Mouse (Mus musculus): Measurements from ENCODE around the gene Nr6a1.

Gene Nr6a1

DNA sequence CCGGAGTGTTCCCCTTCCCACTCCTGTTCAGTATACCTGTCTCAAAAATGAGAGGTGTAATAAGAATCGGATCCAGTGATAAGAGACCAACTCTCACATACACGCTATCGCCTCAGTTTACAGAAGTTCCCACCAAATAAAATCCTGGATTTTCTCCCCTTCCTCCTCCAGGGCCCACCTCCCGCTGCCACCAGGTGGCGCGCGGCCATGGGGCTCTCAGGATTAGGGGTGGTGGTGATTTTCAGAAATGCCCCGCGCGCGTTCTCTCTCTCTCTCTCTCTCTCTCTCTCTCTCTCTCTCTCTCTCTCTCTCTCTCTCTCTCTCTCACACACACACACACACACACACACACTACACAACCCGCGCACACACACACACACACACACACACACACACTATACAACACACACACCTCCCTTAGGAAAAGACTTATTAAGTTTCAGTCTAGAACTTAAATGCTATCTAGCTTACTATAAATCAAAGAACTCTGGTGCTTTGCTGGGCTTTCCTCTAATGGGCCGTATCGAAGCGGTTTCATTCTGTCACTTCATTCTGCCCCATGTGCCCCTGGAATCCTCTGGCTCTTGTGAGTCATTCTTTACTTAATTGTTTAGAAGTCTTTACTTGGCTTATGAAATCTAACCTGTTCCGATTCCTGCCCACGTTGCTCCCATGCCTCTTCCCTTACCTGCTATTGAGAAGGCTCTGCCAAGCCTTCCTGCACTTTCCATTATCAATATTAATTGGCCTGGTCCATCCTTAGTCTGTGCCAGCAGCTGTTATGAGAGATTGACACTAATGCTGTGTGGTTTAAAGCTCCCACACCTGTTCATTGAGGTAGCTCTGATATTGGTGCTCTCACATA, at the start of gene Nr6a1:
Nr6a1 (minus strand) TSS at position 574 of the 865 bp plus-strand sequence.
- no peak for DNase-seq (ENCODE audit: low spot score)

DNA sequence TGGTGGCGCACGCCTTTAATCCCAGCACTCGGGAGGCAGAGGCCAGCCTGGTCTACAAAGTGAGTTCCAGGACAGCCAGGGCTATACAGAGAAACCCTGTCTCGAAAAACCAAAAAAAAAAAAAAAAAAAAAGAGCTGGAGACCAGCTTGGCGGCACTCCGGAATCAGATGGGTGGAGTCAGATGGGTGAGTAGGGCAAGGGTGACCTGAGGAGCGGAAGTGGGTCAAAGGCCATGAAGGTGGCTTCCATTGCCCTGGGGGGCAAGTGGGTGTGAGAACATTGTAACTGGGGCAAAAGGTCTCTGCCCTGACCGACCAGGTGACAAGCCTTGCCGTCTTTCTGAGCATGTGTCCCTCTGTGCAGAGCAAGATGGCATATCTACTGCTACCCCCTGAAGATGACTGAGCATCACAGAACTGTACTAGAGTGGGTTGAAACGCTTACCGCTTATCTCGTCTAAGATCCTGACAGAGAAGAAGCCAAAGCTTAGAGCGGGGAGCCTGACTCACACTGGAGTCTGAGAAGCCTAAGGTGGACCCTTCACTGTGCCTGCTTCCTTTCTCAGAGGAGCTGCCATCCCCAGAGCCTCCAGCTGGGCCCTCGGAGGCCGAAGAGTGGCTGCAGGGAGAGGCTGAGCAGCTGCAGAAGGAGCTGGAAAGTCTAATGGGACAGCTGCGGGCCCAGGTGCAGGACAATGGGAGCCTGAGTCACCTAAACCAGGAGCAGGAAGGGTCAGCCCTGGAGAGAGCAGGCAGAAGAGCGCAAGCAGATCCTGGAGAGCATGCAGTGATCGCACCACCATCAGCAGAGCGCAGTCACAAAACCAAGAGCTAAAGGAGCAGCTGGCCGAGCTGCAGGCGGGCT, 48.7 kb upstream of the Nr6a1 start:
- no peak for DNase-seq (ENCODE audit: low spot score)

DNA sequence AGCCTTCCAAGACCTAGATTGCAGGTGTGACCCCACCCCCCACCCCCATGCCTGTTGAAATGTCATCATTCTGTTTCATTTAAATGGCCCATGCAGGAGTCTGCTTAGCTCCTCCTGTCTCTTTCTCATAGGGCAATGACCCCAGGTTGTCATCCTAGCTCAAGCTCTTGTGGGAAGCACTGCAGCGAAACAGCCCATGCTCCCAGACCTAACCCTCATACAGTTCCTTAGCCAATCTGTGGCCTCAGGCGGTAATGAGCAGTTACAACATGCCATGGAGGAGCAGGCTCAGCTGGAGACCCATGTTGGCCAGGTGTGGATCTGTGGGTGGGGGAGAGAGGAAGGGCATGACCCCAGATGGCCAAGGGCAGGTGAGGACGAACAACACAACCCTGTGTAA, 47.7 kb upstream of the Nr6a1 start:
- no peak for DNase-seq (ENCODE audit: low spot score)

DNA sequence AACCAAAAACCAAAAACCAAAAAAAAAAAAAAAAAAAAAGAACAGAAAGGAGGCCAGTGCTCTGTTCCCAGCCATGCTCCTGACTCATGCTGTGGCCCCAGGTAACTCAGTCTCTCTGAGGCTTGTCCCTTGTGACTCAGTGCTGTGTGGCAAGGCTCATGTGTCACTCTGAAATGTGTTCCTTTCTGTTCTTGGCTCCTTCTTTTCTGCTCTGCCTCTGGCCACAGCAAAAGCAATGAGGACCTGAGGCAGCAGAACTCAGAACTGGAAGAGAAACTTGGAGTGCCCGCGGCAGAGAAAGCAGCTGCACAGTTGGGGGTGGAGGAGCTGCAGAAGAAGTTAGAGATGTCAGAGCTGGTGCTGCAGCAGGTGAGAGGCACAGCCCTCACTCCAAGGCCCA, 46.7 kb upstream of the Nr6a1 start:
- DNase-seq (ENCODE audit: low spot score): no peak

DNA sequence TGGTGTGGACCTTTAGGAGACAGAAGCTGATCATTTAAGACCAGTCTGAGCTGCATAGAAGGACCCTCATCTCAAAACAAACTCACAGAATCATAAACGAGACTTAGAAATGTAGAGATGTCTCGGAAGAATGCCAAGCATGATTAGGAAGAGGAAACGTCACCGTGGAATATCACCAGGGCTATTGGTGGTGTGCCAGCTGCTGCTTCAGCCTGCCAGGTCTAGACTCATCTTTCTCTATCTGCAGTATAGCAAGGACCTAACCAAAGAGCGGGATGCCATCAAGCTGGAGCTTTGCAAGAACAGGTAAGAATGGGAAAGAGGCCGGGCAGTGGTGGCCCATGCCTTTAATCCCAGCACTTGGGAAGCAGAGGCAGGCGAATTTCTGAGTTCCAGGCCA, 46.2 kb upstream of the Nr6a1 start:
- DNase-seq (ENCODE audit: low spot score): no peak

DNA sequence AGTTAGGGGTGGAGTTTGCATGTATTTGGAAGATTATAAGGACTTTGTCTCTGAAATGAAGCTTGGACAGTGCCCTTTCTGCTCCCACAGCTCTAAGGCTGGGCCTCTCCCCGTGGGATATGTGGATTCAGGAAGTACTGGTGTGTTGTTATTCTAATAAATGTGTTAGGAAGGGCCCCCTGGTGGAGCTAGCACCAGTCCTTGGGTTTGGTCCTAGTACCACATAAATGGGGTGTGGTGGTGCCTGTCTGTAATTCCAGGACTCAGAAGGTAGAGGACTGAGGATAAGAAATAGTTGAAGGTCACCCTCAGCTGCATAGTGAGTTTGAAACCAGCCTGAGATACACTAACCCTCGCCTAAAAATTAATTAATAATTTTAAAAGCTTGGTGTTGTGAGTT, 45.7 kb upstream of the Nr6a1 start:
- DNase-seq (ENCODE audit: low spot score): no peak

DNA sequence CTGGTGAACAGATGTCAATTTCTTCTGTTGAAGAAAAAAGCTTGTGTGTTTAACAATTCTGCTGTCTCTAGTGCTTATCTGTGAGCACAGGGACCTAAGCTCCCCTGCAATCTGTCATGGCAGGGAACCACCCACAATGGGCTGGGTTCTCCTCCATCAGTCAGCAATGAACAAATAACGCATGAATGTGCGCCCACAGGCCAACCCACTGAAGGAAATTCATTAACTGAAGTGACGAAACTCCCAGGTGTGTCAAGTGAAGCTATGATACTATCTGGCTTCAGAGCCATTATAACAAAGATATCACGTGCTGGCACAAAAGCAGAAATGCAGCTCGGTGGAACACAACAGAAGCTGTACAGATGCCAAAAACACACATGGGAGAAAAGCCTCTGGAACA, 42.6 kb upstream of the Nr6a1 start:
- no peak for DNase-seq (ENCODE audit: low spot score)

DNA sequence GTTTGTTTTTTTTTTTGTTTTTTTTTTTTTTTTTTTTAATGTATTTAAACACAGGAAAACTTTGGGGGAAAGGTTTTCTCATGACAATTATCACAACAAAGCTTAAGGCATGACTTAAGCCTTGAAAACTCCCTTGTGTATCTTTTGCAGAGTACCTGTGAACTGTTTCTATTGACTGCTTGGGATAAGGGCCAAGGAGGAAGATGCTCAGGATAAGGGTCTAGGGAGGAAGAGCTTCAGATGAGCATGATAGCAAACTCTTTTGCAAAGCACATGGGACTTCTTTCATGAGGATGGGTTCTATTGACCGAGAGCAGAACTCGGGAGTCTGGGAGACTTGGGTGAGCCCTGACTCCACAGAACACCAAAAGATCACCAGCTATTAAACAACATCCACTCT, 42.2 kb upstream of the Nr6a1 start:
- no peak for DNase-seq (ENCODE audit: low spot score)

DNA sequence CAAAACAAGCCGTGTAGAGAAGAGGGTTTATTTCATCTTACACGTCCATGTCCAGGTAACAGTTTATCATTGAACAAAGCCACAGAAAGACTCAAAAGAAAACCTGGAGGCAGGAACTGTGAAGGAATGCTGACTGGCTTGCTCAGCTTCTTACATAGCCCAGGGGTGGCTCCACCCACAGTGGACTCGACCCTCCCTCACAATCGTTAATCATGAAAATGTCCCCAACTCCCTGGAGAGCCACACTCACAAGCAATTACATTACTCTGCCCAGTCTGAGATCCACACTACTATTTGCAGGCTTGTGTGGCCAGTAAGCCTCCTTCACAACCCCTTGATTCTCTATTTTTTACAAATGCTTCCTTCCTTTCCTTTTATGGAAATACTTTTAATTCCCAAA, 36.7 kb upstream of the Nr6a1 start:
- DNase-seq (ENCODE audit: low spot score): no peak

DNA sequence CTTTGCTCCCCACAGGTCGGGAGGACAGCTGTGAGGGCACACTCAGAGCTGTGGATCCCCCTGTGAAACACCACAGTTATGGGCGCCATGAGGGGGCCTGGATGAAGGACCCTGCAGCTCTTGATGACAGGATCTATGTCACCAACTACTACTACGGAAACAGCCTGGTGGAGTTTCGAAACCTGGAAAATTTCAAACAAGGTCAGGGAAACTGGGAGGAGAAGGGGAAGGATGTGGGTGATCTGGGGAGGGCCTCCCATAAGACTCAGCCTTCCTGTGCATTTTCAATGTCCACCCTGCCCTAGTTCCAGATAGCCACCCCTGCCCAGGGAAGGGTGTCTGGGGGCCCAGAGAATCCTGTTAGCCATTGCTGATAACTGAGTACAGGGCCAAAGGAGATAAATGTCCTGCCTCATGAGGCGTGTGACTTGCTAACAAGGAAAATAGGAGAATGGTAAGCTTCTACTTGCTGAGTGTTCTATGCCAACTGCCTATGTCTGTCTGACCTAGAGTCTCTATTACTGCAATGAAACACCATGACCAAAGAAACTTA, 30.3 kb upstream of the Nr6a1 start:
- no peak for DNase-seq (ENCODE audit: low spot score)

DNA sequence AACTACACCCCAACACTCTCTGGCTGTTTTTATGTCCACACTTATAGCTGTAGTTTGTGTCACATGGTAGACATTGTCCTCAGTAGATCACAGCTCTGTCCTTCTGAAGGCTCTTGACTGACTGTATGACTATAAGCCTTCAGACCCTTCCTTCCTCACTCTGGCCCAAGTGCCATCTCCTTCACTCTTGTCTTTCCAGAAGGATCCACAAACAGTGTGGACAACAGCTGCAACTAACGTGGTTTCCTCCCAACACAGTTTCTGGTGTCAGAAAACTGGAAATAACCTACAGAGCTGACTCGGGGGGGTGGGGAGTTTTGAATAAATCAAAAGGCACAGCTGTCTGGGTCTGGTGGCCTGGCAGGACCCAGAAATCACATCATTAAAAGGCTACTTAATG, 28.6 kb upstream of the Nr6a1 start:
- DNase-seq (ENCODE audit: low spot score): no peak

DNA sequence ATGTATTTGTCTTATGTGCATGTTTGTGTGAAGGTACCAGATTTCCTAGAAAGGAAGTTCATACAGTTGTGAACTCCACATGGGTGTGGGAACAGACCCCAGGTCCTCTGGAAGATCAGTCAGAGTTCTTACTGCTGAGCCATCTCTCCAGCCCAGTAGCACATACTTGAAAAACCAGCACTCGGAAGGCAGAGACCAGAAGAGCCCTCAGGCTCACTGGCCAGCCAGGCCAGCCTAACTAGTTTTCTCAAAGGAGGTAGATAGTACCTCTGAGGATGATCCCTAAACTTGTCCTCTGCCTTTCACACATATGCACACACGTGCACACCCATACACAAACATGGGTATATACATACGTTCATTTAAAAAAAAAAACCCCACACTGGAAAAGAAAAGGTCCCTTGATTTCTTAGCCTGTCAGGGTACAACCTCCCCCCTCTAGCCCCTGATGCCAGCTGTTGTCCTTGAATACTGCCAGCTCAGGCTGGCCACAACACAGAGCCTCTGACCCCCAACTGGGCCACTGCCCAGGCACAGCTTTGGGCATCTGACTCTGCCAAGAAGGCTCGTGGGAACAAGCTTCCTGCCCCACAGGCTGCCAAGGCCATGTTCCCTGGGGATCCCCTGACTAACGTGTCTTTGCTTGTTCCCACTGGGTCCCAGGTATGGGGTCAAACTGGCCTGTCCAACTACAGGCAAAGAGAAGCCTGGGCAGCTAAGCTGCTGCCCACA, 25.8 kb upstream of the Nr6a1 start:
- DNase-seq (ENCODE audit: low spot score): no peak

DNA sequence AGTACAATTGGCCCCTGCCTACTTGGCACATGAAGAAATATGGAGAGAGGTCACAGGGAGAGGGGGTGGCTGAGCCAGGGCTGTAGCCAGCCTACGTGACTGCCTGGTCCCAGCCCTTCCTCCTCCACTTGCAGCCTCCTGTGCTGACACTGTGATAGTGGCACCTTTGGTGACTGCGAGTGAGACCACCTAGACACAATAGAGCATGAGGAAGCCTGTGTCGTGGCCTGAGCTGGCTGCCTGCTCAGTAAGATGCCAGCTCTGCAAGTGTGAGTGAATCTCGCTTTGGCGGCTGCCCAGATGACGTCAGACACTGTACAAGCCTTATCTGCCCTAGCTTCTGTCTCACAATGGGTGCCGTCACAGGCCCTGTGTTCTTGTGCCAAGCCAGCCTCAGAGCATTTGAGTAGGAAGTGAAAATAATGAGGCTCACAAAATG, 22.8 kb upstream of the Nr6a1 start:
- DNase-seq (ENCODE audit: low spot score): peak; percentile 55

DNA sequence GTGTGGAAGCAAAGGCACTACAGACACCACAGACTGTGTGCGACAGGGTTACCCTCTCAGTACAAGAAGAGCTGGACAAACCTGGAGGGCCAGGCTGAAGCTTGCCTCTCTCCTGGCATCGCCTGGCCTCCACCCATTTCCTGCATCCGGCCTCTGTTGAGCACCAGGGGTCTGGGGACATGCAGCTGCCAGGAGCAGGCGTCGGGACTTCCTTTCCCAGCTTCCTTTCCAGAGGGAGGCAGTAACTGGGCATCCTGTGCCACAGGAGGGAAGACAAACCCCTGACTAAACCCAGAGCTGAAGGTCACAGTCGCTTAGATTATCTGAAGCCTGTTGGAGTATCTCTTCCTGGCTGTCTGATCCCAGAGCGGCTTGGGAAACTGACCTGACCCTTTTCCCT, 20.1 kb upstream of the Nr6a1 start:
- no peak for DNase-seq (ENCODE audit: low spot score)

DNA sequence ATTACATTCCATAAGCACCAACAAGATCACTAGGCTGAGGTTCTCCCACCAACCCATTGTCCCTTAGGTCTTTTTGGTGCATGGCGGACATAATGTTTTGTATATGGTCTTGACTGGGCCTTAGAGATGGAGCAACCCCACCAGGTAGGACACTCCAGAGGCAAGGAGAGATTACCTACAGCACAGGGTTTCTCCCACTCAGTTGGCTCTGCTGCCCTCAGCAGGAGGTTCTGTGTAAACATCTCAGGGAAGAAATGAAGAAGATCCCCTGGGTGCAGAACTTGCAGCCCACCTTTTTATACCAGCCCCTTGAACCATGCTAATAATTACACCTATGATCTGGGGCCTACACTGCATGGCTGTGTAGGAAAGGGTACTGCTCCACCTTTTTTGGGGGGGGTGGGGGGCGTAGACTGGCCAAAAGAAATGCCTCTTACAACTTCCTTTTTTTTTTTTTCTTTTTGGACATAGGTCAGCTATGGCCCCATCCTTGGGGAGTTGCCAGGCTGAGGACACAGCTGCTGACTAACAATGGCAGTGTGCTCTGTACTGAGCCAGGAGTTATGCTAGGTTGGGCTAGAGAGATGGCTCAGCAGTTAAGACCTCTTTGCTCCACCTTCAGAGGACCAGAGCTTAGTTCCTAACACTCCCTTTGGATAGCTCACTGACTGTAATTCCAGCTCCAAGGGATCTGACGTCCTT, 17.1 kb upstream of the Nr6a1 start:
- DNase-seq (ENCODE audit: low spot score): no peak

DNA sequence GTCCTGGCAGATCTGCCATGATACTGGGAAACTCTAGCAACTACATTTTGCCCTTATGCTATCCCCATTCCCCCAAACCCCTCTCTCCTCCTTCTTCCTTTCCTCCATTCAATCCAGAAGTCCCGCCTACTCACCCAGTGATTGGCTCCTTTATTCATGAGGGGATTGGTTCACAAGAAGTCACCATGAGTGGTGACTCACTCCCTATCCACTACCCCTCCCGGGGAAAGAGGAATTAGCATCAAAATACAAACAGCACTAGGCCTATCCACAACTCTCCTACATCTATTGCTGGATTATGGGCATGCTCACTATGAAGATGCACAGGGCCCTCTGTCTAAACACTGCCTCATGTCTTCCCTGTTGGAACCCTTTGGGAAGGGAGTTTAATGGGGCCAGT, 16.5 kb upstream of the Nr6a1 start:
- DNase-seq (ENCODE audit: low spot score): no peak

DNA sequence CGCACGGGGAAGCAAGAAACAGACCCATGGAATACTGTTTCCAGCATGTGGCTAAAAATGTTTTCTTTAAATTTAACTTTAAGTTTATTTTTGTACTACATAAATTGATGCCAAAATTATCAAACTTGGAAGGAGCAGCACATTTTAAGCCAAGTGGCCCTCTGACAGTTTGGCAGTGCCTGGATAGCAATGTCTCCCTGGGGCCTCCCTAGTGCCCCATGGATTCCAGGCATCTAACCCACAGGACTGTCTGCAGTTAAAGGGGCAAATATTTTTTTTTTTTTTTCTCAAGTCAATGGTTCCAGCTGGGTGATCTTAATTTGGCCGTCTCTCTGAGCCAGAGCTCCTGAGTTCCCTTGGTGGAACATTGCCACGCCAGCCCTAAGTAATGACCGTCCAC, 15.7 kb upstream of the Nr6a1 start:
- no peak for DNase-seq (ENCODE audit: low spot score)

DNA sequence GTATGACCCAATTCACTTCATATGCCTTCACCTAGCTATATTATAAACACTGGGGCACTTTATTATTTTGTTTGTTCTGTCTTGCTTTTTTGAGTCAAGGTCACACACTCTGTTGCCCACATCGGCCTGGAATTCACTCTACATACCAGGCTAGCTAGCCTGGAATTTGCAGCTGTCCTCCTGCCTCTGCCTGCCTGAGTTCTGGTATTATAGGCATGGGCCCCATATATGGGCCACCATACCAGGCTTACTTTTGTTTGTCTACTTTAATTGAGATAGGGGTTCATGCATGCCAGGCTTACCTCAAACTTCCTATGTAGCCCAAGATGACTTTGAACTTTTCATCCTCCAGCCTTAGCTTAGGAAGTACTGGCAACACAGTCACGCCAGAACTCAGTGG, 14.4 kb upstream of the Nr6a1 start:
- no peak for DNase-seq (ENCODE audit: low spot score)

DNA sequence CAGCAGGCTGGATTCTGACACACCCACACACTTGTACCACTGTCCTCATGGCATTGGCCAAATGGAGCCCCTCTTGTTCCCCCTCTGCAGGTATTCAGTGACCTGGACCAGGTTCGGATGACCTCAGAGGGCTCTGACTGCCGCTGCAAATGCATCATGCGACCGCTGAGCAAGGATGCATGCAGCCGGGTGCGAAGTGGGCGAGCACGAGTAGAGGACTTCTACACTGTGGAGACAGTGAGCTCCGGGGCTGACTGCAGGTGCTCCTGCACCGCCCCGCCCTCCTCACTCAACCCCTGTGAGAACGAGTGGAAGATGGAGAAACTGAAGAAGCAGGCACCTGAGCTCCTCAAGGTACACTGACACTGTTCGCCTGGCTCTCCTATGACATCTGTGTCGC, 13.9 kb upstream of the Nr6a1 start:
- DNase-seq (ENCODE audit: low spot score): no peak

DNA sequence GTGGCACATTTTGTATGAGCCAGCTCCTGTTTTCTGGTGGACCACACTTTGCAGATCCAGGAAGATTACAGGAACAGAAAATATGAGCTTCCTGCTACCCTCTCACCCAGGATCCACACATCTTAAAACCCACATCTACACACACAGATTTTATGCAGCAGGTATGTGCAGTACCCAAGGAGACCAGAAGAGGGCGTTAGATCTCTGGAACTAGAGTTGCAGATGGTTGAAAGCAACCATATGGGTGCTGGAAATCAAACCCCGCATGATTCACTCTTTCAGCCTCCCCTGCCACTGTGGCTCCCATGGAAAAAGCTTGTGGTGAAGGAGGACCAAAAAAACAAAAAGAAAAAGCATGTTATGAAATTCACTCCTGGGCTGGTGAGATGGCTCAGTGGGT, 11.6 kb upstream of the Nr6a1 start:
- no peak for DNase-seq (ENCODE audit: low spot score)

DNA sequence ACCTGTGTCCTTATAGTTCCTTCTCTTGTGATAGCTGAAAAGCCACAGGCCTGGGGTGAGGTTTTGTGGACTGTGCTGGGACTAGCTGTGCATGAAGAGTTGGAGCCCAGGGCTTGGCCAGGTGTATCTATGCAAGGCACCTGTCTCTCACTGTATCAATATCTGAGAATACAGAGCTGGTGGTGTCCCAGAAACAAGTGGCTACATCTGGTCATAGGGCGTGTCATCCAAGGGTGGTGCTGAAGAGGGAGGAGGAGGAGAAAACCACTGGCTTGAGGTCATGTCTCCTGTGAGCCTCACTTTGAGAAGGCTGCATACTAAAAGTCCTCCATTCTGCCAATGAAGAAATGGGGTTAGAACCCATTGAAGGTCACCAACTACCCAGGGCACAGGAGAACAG, 10.5 kb upstream of the Nr6a1 start:
- DNase-seq (ENCODE audit: low spot score): no peak

DNA sequence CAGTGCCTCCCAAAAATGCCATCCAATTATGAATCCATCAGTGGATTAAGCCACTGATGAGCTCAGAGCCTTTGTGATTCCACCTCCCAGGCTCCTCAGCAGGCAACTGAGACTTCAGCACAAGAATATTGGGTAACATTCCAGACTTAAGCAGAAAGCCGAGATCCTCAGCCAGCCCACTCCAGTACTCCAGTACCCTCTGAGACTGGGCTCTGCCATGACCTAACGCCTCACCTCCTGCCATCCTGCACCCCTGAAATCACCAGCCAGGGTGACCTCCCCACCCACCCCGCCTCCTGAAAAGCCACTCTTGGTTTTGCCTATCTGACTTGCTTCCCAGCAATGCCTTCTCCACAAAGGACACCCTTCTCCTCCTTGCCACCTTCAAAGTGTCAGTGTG, 9.9 kb upstream of the Nr6a1 start:
- DNase-seq (ENCODE audit: low spot score): no peak
